Mouse (Mus musculus): Measurements from ENCODE around the gene S1pr3.

DNA sequence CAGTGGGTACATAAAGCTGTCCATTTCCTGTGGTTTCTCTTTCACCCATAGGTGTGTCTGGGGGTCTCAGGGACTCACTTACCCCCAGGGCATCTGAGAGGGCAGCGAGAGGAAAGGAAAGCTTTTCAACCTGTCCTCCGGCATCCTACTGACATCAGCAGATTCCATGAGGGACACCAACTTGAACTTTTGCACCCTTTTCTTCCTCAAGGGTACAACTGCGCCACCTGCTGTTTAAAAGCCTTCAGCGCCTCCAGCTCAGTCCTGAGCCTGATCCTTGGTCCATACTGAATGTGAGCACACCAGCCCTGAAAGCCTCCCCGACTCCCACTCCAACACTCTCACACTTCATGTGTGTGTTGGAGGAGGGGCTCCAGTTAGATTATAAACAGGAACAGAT, 16.2 kb downstream of the S1pr3 start:
- TF ChIP-seq CTCF (IDR thresholded peaks at IDR 0.05; ENCODE audit: control insufficient read depth, insufficient read depth, low read length) (peak; percentile 68; the same call in 1 of the 2 replicates), POLR2A (IDR thresholded peaks at IDR 0.05; ENCODE audit: borderline replicate concordance, control insufficient read depth, low read depth, low read length) (no peak)
